In genomic region chr3:51875629-51876028, GRCm38 (mm10) we compare ENCODE assay signal across 19 mouse cellular contexts.
"Had no signal": no experiment of that assay in that cellular context is flagged by ENCODE, and none has a peak within 500 bp of the region (broad histone marks: within the 10 kb centered on the region; RNA-seq: fewer than 3 reads in every experiment).

No protein-coding gene starts in this region.

- H3K36me3 ChIP-seq: limb, embryonic 10.5 days; limb, embryonic 13.5 days; liver, embryonic 13.5 days; neural tube, embryonic 12.5 days; stomach, embryonic 15.5 days had no signal

- H3K4me3 ChIP-seq: layer of hippocampus, adult 2 months; limb, embryonic 10.5 days; limb, embryonic 13.5 days; liver, embryonic 13.5 days; neural tube, embryonic 12.5 days; stomach, embryonic 15.5 days had no signal

- H3K9me3 ChIP-seq: limb, embryonic 10.5 days; limb, embryonic 13.5 days; liver, embryonic 13.5 days; neural tube, embryonic 12.5 days; stomach, embryonic 15.5 days had no signal

- H3K9ac ChIP-seq: limb, embryonic 13.5 days; liver, embryonic 13.5 days; neural tube, embryonic 12.5 days; stomach, embryonic 15.5 days had no signal

- H3K4me2 ChIP-seq: limb, embryonic 13.5 days; liver, embryonic 13.5 days; midbrain, embryonic 11.5 days; neural tube, embryonic 12.5 days; stomach, embryonic 15.5 days had no signal

- H3K27me3 ChIP-seq: limb, embryonic 13.5 days; liver, embryonic 13.5 days; neural tube, embryonic 12.5 days; stomach, embryonic 15.5 days had no signal

- DNase-seq: kidney, adult 2 months; kidney, postnatal 25 days; layer of hippocampus, adult 9-11 months; liver, embryonic 13.5 days; lung, adult 2 months; lung, postnatal 14 days; lung, postnatal 4 days; midbrain, embryonic 14.5 days; right cerebral cortex, adult 18-20 months; right cerebral cortex, postnatal 14 days; right cerebral cortex, postnatal 4 days; thymus, postnatal 25 days had no signal

- H3K27ac ChIP-seq: kidney, postnatal 0 days; layer of hippocampus, adult 2 months; limb, embryonic 10.5 days; limb, embryonic 13.5 days; liver, embryonic 13.5 days; neural tube, embryonic 12.5 days; stomach, embryonic 15.5 days had no signal
